Mouse (Mus musculus) bone marrow, adult 2 months (tissue): ENCODE measurements around the gene A130010J15Rik.

Experiments
- CTCF ChIP-seq: fragments of 200-500 bp; IDR thresholded peaks from 2 replicates; pipeline ENCODE4 v1.5.1; 2011; ENCODE audit warnings: low read length, control low read depth; ENCODE audit not compliant: control insufficient read depth, insufficient read depth
- POLR2A ChIP-seq: fragments of 200-500 bp; IDR thresholded peaks from 2 replicates; pipeline ENCODE4 v1.6.1; 2011; ENCODE audit warnings: low read depth, mild to moderate bottlenecking, control low read depth, low read length, borderline replicate concordance; ENCODE audit not compliant: control insufficient read depth

GRCm38 (mm10) chr1:193144516-193144915 is 23.3 kb upstream of the A130010J15Rik start:
- TF ChIP-seq CTCF, result no peak
- no peak for TF ChIP-seq POLR2A
